Mouse (Mus musculus) gastrocnemius, postnatal 25 days (tissue): ENCODE results near the gene Zmynd11. TPM values are rescaled to one million over a fixed set of nuclear protein-coding genes. Genes with fewer than 3 reads are reported as not detected.

Experiments
- DNase-seq: peaks from one replicate; pipeline ENCODE4 v3.0.0; 2022
- total RNA-seq, 2 experiments: library from RNA; stranded (reverse); gene quantifications; 1 replicate in 1 of 2; 2 replicates in 1 of 2; pipeline ENCODE4 v1.2.3; 2021

The Zmynd11 gene
- total RNA-seq, 2 experiments from 2014 or later = 74.9 to 76.2 TPM

DNA sequence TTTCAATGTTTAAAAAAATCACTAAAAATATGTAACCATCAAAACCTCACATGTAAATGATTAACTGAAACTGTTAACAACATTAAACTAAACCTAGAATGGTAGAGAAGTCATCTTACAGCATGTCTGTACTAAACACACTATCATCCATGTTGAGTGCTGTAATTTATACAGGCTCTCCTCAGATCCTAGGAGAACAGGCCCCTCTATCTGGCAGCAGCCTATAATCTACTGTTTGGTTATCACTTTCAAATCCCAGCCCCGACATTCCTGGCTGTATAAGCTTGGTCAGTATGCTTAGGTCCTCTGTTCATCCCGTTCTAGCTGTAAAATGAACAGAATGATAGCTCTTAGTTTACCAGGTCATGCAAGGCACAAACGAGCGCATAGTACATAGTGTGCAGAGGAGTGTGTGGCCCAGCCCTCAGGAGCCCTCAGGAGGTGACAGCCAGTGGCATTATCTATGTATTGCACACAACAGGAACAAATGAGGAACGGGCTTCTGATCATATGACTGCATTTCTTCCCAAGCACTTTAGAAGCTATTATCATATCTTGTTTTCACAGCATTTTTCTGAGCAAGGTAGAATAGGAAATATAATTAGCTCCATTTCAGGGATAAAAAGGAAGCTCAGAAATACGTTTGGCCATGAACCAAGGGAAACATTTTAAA is 51.5 kb downstream of the Zmynd11 start:
- DNase-seq = no peak

DNA sequence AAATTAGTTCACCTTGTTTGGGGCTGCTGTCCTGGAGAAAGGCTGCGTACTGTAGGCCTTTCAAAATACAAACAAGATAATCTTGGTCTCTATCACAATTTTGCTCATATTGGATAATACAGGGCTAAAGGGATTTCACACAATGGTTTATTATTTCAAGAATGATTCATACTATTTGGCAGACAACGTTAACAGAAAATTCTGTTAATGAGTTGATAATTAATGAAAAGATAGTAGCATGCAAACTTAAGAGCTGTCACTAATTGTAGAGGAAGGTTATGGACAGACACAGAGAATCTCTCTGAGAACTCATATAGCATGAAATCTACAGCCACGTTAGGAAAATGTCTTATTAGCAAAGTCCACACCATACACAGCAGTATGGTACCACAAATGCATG is 52.2 kb downstream of the Zmynd11 start:
- DNase-seq = no peak

DNA sequence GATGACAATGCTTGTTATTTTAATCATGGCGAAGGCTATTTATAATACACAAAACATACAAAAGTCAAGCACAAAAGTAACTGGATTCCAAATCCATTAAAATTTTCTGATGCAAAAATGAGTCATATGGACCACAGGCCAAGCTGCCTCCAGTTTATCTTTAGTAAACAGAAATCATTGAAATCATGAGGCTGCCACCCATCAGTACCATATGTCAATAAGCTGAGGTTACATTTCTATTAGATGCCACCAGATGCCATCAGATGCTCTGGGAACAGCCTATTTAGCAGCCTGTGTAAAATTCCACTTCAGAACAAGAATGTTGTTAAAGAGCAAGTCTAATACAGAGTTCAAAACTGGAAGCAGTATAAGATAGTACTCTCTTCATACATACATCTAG is 52.7 kb downstream of the Zmynd11 start:
- DNase-seq = no peak

DNA sequence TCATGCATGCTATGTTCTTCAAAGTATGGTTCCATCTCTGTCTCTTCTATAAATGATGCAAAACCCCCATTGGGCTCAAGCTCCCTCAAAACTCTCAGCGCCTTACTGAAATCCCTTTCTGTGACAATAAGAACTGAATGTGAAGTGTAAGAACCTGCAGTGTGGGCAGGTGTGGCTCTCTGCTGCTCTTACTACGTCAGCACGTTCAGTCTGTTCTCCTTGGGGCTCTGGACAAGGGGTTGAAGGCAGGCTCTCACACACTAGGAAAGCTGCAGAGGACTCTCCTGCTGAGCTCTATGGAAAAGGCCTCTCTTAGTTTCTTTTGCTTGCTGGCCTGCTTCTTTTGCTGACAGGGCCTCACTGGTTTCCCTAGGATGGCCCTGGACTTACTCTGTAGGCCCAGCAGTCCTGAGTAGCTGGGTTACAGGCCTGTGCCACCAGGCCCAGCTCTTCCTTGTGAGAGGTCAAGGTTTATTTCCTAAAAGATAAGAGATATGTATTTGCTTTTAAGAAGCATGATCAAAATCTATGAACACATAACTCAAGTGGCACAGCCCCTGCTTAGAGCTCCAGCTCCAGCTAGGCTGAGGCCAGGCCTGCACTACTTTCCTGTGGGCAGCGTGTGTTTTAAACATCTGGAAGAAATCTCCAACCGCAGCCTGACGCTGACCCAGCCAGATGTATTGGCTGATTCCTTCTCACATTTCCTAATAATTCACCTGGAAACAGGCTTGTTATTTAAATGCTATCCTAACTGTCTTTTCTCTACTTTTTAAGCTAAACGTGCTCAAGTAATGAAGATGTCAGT is 56.5 kb downstream of the Zmynd11 start:
- no peak for DNase-seq

DNA sequence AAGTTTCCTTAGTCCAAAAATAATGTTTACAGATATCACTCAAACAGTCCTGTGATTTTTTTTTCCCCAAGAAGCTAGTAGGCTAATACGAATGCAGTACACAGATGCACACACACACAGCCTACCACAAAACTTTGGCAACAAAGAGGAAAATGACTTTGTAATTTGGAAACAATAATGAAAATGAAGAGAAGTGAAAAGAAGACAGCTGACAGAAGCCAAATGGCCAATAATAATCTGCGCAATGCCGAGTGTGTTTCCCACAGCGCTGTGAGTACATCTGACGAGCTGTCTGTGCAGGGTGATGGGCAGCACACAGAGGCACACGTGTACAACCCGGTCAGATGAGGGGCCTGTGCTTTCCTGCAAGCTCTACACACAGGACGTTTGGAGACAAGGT is 58.4 kb downstream of the Zmynd11 start:
- DNase-seq = no peak

DNA sequence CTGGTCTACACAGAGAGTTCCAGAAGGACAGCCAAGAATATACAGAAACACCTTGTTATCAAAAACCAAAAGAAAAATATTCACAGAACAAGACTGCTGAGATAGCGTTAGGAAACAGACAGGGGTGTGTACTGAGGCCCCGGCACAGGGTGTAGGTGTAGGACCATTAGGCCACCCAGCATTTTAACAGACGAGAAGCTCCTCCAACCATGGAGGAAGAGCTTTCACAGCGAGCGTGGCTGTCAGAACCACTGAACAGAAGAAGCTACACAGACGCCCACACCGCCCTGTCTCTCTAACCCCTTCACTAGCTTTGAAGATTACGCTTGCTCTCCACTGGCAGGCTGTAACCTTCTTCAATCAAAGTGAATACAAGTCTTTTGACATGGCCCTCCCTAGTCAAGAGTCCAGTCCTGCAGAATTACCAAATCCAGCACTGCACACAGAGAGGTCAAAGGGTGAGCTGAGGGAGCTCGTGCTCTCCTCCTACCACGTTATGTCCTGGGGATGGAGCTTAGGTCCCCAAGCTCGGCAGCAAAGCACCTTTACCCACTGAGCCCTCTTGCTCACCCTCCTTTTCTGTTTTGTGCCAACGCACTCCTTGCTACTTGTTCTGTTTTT is 62.4 kb downstream of the Zmynd11 start:
- DNase-seq = no peak

DNA sequence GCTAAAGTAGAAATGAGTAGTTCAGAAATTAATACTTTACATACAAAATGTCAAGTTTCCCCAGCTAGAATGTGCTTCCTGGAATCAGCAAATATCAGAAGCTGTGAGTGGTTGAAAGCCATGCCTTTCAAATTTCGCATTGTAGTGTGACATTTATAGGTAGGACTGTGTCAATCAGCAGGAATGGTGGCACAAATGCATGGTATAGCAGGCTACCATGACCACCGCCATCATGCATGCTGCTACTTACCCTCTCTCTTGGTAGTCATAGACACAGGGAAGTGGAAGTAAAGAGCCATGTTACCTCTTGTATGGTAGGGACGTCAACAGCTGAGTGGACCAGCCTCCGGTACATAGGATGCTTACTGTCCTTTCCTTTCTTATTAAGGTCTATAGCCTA is 67.8 kb downstream of the Zmynd11 start:
- no peak for DNase-seq

DNA sequence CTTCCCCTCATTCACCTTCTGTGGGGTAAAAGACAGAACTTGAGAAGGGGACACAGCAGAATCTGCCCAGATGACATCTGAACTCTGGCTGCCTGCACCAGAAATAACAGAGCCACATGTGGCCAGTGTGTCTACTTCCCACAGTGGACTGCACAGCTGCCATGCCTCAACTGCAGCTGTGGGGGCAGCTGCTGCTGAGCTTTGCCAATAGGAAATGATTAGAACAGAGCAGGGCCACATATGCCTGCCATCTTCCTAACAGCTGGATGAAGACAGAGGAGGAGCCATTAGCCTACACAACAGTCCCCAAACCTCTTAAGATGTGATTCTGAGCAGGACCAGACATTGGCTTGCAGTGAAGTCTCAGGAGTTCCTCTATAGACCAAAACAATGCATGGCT is 69.3 kb downstream of the Zmynd11 start:
- no peak for DNase-seq

DNA sequence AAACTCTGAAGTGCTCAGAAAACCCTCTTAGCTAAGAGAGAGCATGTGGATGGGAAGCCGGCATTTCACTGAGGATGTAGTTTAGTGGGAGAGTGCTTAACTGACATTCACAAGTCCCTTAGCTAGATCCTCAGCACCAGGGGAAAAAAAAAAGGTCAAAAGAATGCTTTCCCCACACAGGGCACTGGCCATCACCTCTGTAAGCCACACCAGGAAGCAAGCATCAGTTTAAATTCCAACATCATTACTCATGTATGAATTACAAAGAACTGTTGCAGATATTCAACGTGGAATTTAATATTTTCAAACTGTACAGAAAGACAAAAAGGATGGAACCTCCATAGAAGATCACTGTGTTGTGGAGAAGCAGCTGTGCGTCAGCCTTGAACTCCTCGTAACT is 69.7 kb downstream of the Zmynd11 start:
- DNase-seq = no peak

DNA sequence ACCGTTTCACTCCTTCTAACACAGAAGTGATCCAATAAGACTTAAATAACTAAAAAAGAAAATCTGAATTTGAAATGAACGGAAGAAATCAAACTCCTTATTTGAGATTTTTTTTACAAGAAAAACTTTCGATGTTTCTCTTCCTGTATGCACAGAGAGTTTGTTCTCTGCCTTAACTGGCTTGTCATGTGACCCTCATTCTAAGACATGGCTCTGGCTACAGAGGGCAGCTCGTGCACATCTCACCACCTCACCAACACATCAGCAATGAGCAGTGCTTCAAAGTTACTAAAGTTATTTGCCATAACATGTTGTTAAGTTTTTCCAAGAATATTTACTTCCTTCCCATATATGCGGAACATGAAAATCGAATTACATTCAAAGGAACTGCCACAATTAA is 70.5 kb downstream of the Zmynd11 start:
- DNase-seq = no peak

DNA sequence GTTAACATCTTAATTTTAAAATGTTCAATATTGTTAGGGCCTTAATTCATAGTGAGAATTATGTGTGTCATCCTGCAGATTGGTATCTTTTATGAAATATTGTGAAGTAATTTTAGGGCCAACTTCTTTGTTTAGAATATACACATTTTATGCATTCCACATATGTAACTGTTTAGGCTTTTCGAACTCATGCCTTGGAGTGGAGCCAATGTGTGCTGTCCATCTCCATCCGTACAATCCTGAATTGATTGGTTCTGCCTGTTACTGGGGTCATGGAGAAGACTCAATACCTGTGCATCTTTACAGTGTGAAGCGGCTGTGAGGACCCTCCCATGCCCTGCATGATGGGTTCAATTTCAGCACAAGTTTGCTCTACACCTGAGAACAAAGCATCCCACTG is 72.3 kb downstream of the Zmynd11 start:
- no peak for DNase-seq

DNA sequence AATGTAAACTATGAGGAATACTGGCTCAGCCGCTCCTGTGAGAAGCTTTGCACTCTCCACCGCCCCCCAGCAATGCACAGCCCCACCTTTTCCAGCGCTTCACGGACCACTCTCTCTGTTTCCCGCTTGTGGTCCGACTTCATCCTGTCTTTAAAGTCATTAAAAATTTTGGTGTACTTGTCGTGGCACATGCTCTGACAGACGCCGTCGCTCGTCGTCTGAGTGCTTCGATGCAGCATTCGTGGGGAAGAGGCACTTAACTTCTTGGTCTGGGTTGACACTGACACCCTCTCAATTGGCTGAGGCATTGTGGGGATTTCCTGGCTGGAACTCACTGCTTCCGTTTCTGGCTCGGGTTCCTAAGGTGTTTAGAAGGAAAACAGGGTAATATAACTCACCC is 75.8 kb downstream of the Zmynd11 start:
- no peak for DNase-seq

DNA sequence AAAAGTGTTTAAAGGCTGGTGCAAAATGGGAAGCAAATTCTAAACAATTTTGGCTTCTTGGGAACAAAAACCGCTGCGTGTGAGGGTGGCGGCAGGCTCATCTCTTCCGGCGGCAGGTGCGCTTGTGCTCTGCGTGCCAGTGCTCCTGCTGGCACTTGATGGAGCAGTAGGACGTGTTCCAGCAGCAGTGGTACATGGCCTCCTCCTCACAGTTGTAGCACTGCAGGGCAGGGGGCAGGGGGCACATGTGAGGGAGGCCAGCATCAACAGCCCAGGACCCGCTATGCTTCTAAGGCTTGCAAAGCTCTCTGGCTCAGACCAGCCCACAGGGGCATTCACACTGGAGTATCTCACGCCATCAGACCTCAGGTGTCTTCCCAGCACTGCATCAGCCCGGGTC is 78.4 kb downstream of the Zmynd11 start:
- DNase-seq = no peak

DNA sequence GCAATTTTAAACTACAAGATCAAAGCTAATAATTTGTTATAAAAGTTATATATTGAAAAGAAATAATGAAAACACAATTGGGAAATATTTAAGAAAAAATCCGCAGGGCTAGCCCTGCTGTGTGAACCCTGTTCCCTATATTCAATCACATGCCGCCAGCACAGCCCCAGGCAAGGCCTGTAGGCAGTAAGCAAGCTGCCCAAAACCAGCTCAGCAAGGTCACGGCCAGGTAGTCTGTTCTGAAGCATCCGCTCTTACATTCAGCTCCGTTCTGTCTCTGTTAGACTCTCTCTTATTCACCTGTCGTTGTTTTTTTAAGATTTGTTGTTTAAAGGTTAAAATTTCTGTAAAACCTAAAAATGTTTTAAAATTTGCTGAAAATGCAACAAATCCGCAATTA is 78.9 kb downstream of the Zmynd11 start:
- DNase-seq = no peak

DNA sequence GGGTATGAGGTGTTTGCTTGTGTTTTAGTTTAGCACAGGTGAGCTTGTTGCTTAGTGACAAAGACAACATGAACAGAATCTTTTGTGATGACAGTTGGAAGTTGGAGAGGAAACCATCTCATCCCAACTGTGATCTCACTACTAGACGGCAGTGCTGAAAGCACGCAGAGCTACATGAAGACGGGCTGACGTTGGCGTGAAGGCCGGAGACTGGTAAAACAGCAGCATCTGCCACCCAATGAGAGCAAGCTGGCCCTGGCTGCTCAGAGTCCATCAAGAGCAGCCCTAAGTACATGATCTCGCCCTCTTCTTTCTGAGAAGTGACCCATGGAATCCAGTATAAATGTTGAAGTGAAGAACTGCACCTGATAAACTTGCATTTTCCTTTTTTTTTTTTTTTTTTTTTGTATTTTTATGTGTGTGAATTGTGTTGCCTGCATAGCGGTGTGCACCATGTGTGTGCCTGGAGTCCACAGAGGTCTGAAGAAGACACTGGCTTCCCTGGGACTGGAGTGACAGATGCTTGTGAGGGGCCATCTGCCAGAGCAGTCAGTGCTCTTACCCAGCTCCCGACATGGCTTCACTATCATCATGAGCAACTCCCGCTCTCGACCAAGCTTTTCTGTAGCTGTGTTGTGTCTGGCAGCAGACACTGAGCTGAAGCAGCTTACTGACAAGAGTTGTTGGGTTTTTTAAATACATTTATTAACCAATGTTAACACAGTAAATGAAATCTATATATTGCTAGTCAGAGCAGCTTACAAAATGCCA is 80.8 kb downstream of the Zmynd11 start:
- DNase-seq = no peak

DNA sequence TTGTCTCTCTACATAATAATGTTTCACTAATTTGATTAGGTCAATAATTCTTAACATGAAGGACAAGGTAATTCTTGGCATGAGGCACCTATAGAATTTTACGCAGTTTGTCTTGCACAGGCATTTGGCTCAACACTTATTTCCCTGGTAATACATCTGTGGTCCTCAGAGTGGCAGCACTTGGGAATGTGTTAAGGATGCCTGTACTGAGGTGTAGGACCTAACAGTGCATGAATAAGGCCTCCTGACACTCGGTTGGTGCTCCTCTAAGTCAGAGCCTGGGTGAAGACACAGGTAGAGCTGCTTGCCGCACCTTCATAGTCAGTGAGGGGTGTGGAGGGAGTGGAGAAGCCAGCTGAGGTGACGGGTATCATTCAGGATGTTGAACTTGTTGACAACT is 81.8 kb downstream of the Zmynd11 start:
- DNase-seq = no peak

DNA sequence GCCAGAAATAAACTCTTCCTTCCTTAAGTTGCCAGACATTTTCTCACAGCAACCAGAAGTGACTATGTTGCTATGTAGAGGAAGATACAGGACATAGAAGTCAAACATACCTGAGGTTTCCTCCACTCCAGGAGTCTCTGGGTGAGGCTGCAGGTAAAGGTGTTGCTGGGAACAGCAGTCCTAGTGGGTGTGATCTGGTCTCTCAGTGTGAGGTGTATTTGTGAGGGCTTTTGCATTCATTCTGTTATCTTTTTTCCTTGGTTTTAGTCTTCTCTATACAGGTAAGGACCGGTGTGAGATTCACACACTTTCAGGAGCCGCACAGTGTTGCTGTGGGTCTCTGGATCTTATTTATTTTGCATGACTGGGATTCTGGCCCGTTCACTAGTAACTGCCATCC is 83.6 kb downstream of the Zmynd11 start:
- DNase-seq = no peak

DNA sequence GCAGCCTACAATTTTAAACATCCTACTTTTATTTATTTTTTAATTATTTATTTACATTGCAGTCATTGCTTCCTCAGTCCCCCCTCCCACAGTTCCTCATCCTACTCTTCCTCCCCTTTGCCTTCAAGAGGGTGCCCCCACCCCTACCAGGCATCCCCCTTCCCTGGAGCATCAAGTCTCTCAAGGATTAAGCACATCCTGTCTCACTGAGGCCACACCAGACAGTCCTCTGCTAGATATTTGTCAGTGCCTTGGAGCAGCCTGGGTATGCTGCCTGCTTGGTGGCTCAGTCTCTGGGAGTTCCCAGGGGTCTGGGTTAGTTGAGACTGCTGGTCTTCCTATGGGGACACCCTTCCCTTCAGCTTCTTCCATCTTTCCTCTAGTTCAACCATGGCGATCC is 91.0 kb downstream of the Zmynd11 start:
- no peak for DNase-seq

DNA sequence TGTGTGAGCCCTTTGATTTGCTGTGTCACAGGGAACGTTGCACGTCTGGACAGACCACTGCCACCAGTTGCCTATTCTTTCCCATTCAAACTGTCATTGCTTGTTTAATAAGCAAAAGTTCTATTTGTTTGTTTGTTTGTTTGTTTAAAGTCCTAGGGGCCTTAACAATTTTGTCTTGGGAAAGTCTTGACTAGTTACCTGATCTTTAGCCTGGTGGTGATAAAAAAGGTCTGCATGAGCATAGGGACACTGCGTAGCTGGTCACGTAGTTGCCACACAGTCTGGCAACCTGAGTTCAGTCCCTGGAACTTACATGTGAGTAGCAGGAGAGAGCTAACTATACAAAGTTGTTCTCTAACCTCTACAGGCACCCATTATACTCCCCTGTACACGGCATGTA is 95.9 kb downstream of the Zmynd11 start:
- DNase-seq = no peak

DNA sequence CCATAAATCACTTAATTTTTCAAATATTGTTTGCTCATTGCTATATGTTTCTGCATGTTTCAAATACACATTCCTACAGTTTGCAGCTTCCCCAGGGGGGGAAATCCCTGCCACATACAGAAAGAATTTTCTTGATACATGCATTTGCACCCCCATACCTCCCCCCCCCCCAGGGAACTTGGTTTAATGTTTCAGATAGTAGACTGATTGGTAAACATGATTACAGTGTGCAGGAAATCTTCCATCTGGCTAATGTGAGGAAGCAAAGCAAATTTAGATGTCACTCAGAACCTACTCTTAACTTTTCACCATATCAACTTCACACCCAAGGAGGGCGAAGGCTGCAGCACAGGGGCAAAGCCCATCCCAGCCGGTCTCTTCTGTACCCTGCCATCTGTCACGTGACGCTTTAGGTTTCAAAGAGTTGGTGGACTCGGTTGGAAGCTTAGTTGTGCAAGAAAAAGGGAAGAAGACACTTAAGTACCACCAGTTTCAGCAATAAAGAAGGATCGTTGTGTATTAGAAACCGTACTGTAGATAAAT is 97.1 kb downstream of the Zmynd11 start:
- DNase-seq = no peak

DNA sequence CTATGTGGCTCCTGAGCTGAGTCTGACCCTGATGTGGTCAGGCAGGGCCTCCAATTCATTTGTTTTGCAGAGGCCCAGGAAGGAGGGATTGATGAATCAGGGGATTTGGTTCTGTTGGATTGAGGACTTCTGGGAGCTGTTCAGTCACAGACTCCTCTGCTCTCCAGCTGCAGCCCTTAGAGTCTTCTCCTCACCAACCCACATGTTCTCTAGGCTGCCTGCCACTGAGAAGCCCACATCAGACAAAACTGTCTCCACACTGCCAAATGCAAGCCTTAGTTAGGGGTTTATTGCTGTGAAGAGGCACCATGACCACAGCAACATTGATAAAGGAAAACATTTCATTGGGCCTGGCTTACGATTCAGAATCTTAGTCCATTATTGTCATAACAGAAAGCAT is 101.5 kb downstream of the Zmynd11 start:
- no peak for DNase-seq

DNA sequence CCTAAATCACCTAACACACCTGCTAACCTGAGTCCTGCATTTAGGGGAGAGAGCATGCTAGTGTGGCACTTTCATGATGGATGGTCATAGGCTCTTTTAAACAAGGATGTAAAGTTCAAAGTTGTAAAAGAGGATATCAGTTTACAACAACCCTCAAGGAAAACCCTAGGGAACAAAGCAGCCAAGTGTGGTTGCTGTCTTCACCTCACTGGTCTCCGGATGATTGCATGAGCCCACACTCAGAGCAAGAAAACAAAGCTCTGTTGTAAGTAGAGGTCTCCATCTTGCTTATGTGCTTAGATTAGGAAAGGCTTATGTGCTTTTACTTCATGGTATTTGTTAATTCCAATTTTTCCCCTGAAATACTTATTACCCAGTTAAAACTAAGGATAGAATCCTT is 104.4 kb downstream of the Zmynd11 start:
- DNase-seq = no peak

DNA sequence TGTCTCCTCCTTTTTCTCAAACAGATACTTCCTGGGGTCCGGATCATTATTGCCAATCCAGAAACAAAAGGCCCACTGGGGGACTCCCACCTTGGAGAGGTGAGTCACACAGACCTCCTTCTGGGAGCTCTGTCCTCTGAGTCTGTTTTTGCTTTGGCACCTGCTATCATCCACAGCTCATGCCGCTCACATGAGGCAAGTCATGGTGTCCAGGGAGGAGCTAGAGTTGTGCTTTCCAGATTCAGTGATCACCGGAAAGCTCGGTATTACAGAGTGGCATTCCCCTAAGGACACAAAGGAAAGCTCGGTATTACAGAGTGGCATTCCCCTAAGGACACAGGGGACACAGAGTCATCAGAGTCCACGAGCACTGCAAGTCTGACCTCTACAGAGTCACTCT is 108.5 kb downstream of the Zmynd11 start:
- DNase-seq = no peak
